8 mouse cellular contexts compared by ENCODE assay signal in genomic region chr16:17271124-17271523, GRCm38 (mm10). TPM values are rescaled to one million over a fixed set of nuclear protein-coding genes. Genes with fewer than 3 reads are reported as not detected.
DNase-seq lines count a peak whose midpoint lies in the region; ATAC-seq and TF ChIP-seq lines count a peak whose summit lies in the region.

No protein-coding gene starts in this region.

- TF ChIP-seq POLR2A in CH12.LX (IDR thresholded peaks at IDR 0.05; ENCODE audit: low read depth, low read length) = no peak

- dilution Hi-C loops in CH12.LX (cut with MboI; ENCODE audit: extremely low pct_ligation_motif_present, extremely low pct_unique_long_range_greater_than_20kb, low sequenced_read_pairs) = no loop called here

- no peaks in the 10 kb centered on the region for H3K36me3 ChIP-seq in kidney, embryonic 16.5 days (ENCODE audit: insufficient read depth, low read length)
- peaks cover 0 to 5% of the 10 kb centered on the region in 2 experiments for H3K36me3 ChIP-seq in CH12.LX (replicated peaks in 1 of 2; ENCODE audit: control insufficient read depth in 1 of 2, insufficient read depth in 1 of 2, low read length in 1 of 2)
- no peaks in the 10 kb centered on the region for H3K36me3 ChIP-seq in forebrain, embryonic 15.5 days

- no peaks in the 10 kb centered on the region for H3K79me2 ChIP-seq in CH12.LX (replicated peaks; ENCODE audit: control insufficient read depth, extremely low read depth, insufficient read depth, poor library complexity, severe bottlenecking)

- H3K9me3 ChIP-seq in kidney, embryonic 16.5 days (ENCODE audit: low read length) = peaks cover 5% of the 10 kb centered on the region
- H3K9me3 ChIP-seq in CH12.LX (replicated peaks; ENCODE audit: low read length) = peaks cover 6% of the 10 kb centered on the region
- no peaks in the 10 kb centered on the region for H3K9me3 ChIP-seq in forebrain, embryonic 15.5 days

- peak; percentile 67 for TF ChIP-seq RAD21 in CH12.LX (IDR thresholded peaks at IDR 0.05; ENCODE audit: low read depth, low read length)

- no peak overlapping the region for H3K27ac ChIP-seq in kidney, embryonic 16.5 days (ENCODE audit: low read length)
- H3K27ac ChIP-seq in CH12.LX (ENCODE audit: insufficient read depth, low read depth) = no peak overlapping the region
- no peak overlapping the region for H3K27ac ChIP-seq in forebrain, embryonic 15.5 days (replicated peaks)

- H3K4me2 ChIP-seq in kidney, embryonic 16.5 days (replicated peaks; ENCODE audit: low read depth, low read length) = no peak overlapping the region
- no peak overlapping the region for H3K4me2 ChIP-seq in CH12.LX (ENCODE audit: insufficient read depth, low read depth, poor library complexity, severe bottlenecking)
- no peak overlapping the region for H3K4me2 ChIP-seq in forebrain, embryonic 15.5 days (replicated peaks)

- H3K9ac ChIP-seq in kidney, embryonic 16.5 days (replicated peaks; ENCODE audit: low read length) = no peak overlapping the region
- no peak overlapping the region for H3K9ac ChIP-seq in CH12.LX (ENCODE audit: insufficient read depth, low read depth)
- no peak overlapping the region for H3K9ac ChIP-seq in forebrain, embryonic 15.5 days (replicated peaks)

- peak; percentile 72 for DNase-seq in kidney, adult 18-20 months
- DNase-seq in CH12.LX (ENCODE audit: extremely low read depth) = no peak
- DNase-seq in adrenal gland, postnatal 14 days = peak; percentile 65
- peak; percentile 49 to 76 for DNase-seq in kidney, postnatal 36 days
- no peak for DNase-seq in frontal cortex, postnatal 10 days (ENCODE audit: low spot score in 2 of 2)
- no peak for DNase-seq in MN1 (ENCODE audit: low spot score)

- H3K27me3 ChIP-seq in kidney, embryonic 16.5 days (ENCODE audit: insufficient read depth, low read length) = no peaks in the 10 kb centered on the region
- H3K27me3 ChIP-seq in CH12.LX (replicated peaks) = peaks cover 2% of the 10 kb centered on the region
- no peaks in the 10 kb centered on the region for H3K27me3 ChIP-seq in forebrain, embryonic 15.5 days

- no peak for TF ChIP-seq EP300 in CH12.LX (IDR thresholded peaks at IDR 0.05; ENCODE audit: low read length)

- in situ Hi-C loops in CH12.LX (cut with MboI; ENCODE audit: low pct_ligation_motif_present, low pct_unique_long_range_greater_than_20kb, low sequenced_read_pairs) = no loop called here

- no peaks in the 10 kb centered on the region for H3K4me1 ChIP-seq in kidney, embryonic 16.5 days (ENCODE audit: insufficient read depth, low read length)
- H3K4me1 ChIP-seq in CH12.LX (ENCODE audit: control insufficient read depth in 1 of 2, insufficient read depth in 2 of 2) = peaks cover 0 to 7% of the 10 kb centered on the region in 2 experiments; a peak in 1 of 4 replicates
- no peaks in the 10 kb centered on the region for H3K4me1 ChIP-seq in forebrain, embryonic 15.5 days

- TF ChIP-seq CTCF in CH12.LX (conservative IDR thresholded peaks at IDR 0.05 in 1 of 2, IDR thresholded peaks at IDR 0.05 in 1 of 2; ENCODE audit: low read depth in 2 of 2, low read length in 2 of 2) = peak; percentile 27 to 71; a peak in 3 of 4 replicates

- ATAC-seq in kidney, embryonic 16.5 days (ENCODE audit: low FRiP score, low TSS enrichment) = no peak
- ATAC-seq in forebrain, embryonic 15.5 days (replicated peaks) = no peak

- H3K4me3 ChIP-seq in kidney, embryonic 16.5 days (ENCODE audit: low read length) = no peak overlapping the region
- no peak overlapping the region for H3K4me3 ChIP-seq in CH12.LX (replicated peaks in 1 of 3; ENCODE audit: low read depth in 2 of 3, low read length in 2 of 3, poor library complexity in 1 of 3)
- H3K4me3 ChIP-seq in forebrain, embryonic 15.5 days = no peak overlapping the region

- WGBS in kidney, embryonic 16.5 days = 75% methylated on average over 4 of the region's 4 CpGs
- WGBS in forebrain, embryonic 15.5 days = 75% methylated on average over 4 of the region's 4 CpGs

TF ChIP-seq in CH12.LX, 34 proteins besides CTCF, POLR2A, EP300 and RAD21:
- TF ChIP-seq MAX (IDR thresholded peaks at IDR 0.05; ENCODE audit: low read length) (no peak), SMC3 (IDR thresholded peaks at IDR 0.05; ENCODE audit: low read depth, low read length) (peak; percentile 72), UBTF (IDR thresholded peaks at IDR 0.05; ENCODE audit: low read depth, low read length) (no peak), CHD2 (IDR thresholded peaks at IDR 0.05; ENCODE audit: low read length) (no peak), ZMIZ1 (IDR thresholded peaks at IDR 0.05; ENCODE audit: low read depth, low read length) (no peak), KAT2A (IDR thresholded peaks at IDR 0.05; ENCODE audit: insufficient replicate concordance, low read length) (no peak)

RNA-seq across cellular contexts. Expression of gene Tmem191c, which starts 4.8 kb away (rescaled TPM):
- 19.2 and 19.4 TPM in 2 replicates for polyA plus RNA-seq in kidney, embryonic 16.5 days (2015; fragmentation: Nextera tagmentation; extraction: Ambion mirVana)
- total RNA-seq in CH12.LX (2012; rRNA removed) = 5.9 and 11.3 TPM in 2 replicates
- 2.6 and 3.2 TPM in 2 replicates for total RNA-seq in CH12.LX (2014; rRNA removed)
- polyA plus RNA-seq in CH12.LX (2012; ENCODE audit: insufficient read length, low read depth) = 7.6 and 7.9 TPM in 2 replicates
- total RNA-seq in adrenal gland, postnatal 14 days (2021) = 8.4 and 10.5 TPM in 2 replicates
- 23.6 and 24.0 TPM in 2 replicates for polyA plus RNA-seq in forebrain, embryonic 15.5 days (2015; fragmentation: Nextera tagmentation; extraction: Ambion mirVana)

RNA-seq across cellular contexts. Expression of gene Hic2, which starts 37.8 kb away (rescaled TPM):
- polyA plus RNA-seq in kidney, embryonic 16.5 days (2015; fragmentation: Nextera tagmentation; extraction: Ambion mirVana) = 4.9 and 5.4 TPM in 2 replicates
- total RNA-seq in CH12.LX (2012; rRNA removed) (7.5 and 9.6 TPM in 2 replicates), CH12.LX (2014; rRNA removed) (4.5 and 6.2 TPM in 2 replicates)
- polyA plus RNA-seq in CH12.LX (2012; ENCODE audit: insufficient read length, low read depth) = 6.3 and 8.1 TPM in 2 replicates
- 2.7 and 3.2 TPM in 2 replicates for total RNA-seq in adrenal gland, postnatal 14 days (2021)
- polyA plus RNA-seq in forebrain, embryonic 15.5 days (2015; fragmentation: Nextera tagmentation; extraction: Ambion mirVana) = 8.6 and 8.8 TPM in 2 replicates

Comparison
In these comparisons a context has a peak if more than half of its experiments do, and no peak if none do; other contexts are left out.
1. DNase-seq: peak in kidney, adult 18-20 months (single experiment), adrenal gland, postnatal 14 days (single experiment) and kidney, postnatal 36 days (2 of 2); none in CH12.LX (single experiment), frontal cortex, postnatal 10 days (0 of 2) and MN1 (single experiment).